Mouse (Mus musculus) MEL (cell line): ENCODE data around the gene 1700014D04Rik. TPM values are rescaled to one million over a fixed set of nuclear protein-coding genes. Genes with fewer than 3 reads are reported as not detected.

Experiments used
- DNase-seq: peaks from one replicate; pipeline ENCODE4 v3.0.0; 2011; ENCODE audit warnings: low read depth, low spot score
- H3K27ac ChIP-seq: 2 replicates; pipeline ENCODE4 v1.5.1; 2012; ENCODE audit warnings: low read depth, mild to moderate bottlenecking, control low read depth, low read length, moderate library complexity; ENCODE audit not compliant: control insufficient read depth
- H3K27me3 ChIP-seq, 2 experiments: fragments of 150-350 bp in 1 of 2; sonication (generic) in 1 of 2; 2 replicates each; pipeline ENCODE4 v1.6.1; 2012; ENCODE audit warnings: low read length in 2 of 2, mild to moderate bottlenecking in 2 of 2, improper control_type of control experiment in 1 of 2, moderate library complexity in 1 of 2; ENCODE audit not compliant: insufficient read depth in 2 of 2, control insufficient read depth in 1 of 2
- H3K36me3 ChIP-seq, 2 experiments: 2 replicates each; pipeline ENCODE4 v1.6.1; 2012 to 2014; ENCODE audit warnings: low read length in 2 of 2, improper control_type of control experiment in 1 of 2, inconsistent platforms in 1 of 2, mild to moderate bottlenecking in 1 of 2; ENCODE audit not compliant: insufficient read depth in 2 of 2, control insufficient read depth in 1 of 2
- H3K4me1 ChIP-seq, 2 experiments: fragments of 150-350 bp in 1 of 2; sonication (generic) in 1 of 2; 2 replicates each; pipeline ENCODE4 v1.6.1; 2012; ENCODE audit warnings: low read length in 2 of 2, improper control_type of control experiment in 1 of 2, mild to moderate bottlenecking in 1 of 2; ENCODE audit not compliant: insufficient read depth in 2 of 2, control insufficient read depth in 1 of 2
- H3K4me3 ChIP-seq, 2 experiments: fragments of 150-350 bp in 1 of 2; sonication (generic) in 1 of 2; 2 replicates each; pipeline ENCODE4 v1.5.1; 2012; ENCODE audit warnings: low read depth in 2 of 2, low read length in 2 of 2, mild to moderate bottlenecking in 2 of 2, moderate library complexity in 2 of 2, control low read depth in 1 of 2, improper control_type of control experiment in 1 of 2; ENCODE audit not compliant: control insufficient read depth in 1 of 2, insufficient read depth in 1 of 2
- H3K79me2 ChIP-seq: 2 replicates; pipeline ENCODE4 v1.6.1; 2012; ENCODE audit warnings: mild to moderate bottlenecking, low read length, moderate library complexity; ENCODE audit not compliant: control insufficient read depth, poor library complexity, insufficient read depth
- H3K9ac ChIP-seq: 2 replicates; pipeline ENCODE4 v1.6.1; 2012; ENCODE audit warnings: low read depth, mild to moderate bottlenecking, control low read depth, low read length, moderate library complexity; ENCODE audit not compliant: control insufficient read depth, poor library complexity, severe bottlenecking
- H3K9me3 ChIP-seq: fragments of 150-350 bp; sonication (generic); replicated peaks from 2 replicates; pipeline ENCODE4 v1.6.1; 2012; ENCODE audit warnings: mild to moderate bottlenecking, low read length, improper control_type of control experiment, moderate library complexity; ENCODE audit not compliant: insufficient read depth
- BHLHE40 ChIP-seq: IDR thresholded peaks from 2 replicates; pipeline ENCODE4 v1.6.1; 2012; ENCODE audit warnings: low read depth, mild to moderate bottlenecking, inconsistent platforms, low read length, improper control_type of control experiment, borderline replicate concordance
- CHD1 ChIP-seq: IDR thresholded peaks from 2 replicates; pipeline ENCODE4 v1.6.1; 2012; ENCODE audit warnings: low read depth, mild to moderate bottlenecking, inconsistent platforms, low read length, improper control_type of control experiment
- CHD2 ChIP-seq: IDR thresholded peaks from 2 replicates; pipeline ENCODE4 v1.6.1; 2011; ENCODE audit warnings: low read length, improper control_type of control experiment
- CTCF ChIP-seq, 3 experiments: IDR thresholded peaks in 2 of 3; conservative IDR thresholded peaks in 1 of 3; 2 replicates each; pipeline ENCODE4 v1.5.1; 2011 to 2012; ENCODE audit warnings: low read length in 3 of 3, low read depth in 2 of 3, mild to moderate bottlenecking in 2 of 3, improper control_type of control experiment in 1 of 3, inconsistent platforms in 1 of 3, mixed read lengths in 1 of 3, moderate library complexity in 1 of 3; ENCODE audit not compliant: control insufficient read depth in 1 of 3, insufficient read depth in 1 of 3, poor library complexity in 1 of 3, severe bottlenecking in 1 of 3
- ELF1 ChIP-seq: IDR thresholded peaks from 2 replicates; pipeline ENCODE4 v1.6.1; 2014; ENCODE audit warnings: low read depth, mild to moderate bottlenecking, inconsistent platforms, low read length, improper control_type of control experiment, moderate library complexity
- GABPA ChIP-seq: IDR thresholded peaks from 2 replicates; pipeline ENCODE4 v1.6.1; 2012; ENCODE audit warnings: low read depth, mild to moderate bottlenecking, inconsistent platforms, low read length, improper control_type of control experiment, moderate library complexity
- GATA1 ChIP-seq: IDR thresholded peaks from 2 replicates; pipeline ENCODE4 v1.6.1; 2011; ENCODE audit warnings: low read depth, low read length, improper control_type of control experiment
- HCFC1 ChIP-seq: IDR thresholded peaks from 2 replicates; pipeline ENCODE4 v1.6.1; 2012; ENCODE audit warnings: low read depth, mild to moderate bottlenecking, inconsistent platforms, low read length, improper control_type of control experiment, moderate library complexity
- JUND ChIP-seq: IDR thresholded peaks from 2 replicates; pipeline ENCODE4 v1.6.1; 2011; ENCODE audit warnings: low read depth, mild to moderate bottlenecking, improper control_type of control experiment, low read length
- MAFK ChIP-seq: IDR thresholded peaks from 2 replicates; pipeline ENCODE4 v1.6.1; 2011; ENCODE audit warnings: low read depth, mild to moderate bottlenecking, low read length, improper control_type of control experiment, borderline replicate concordance
- MAX ChIP-seq: IDR thresholded peaks from 2 replicates; pipeline ENCODE4 v1.6.1; 2011; ENCODE audit warnings: low read length, improper control_type of control experiment
- MEF2A ChIP-seq: IDR thresholded peaks from 2 replicates; pipeline ENCODE4 v1.6.1; 2014; ENCODE audit warnings: low read depth, mild to moderate bottlenecking, inconsistent platforms, low read length, improper control_type of control experiment; ENCODE audit not compliant: poor library complexity, insufficient replicate concordance, severe bottlenecking; ENCODE audit errors: extremely low read depth
- MXI1 ChIP-seq: IDR thresholded peaks from 2 replicates; pipeline ENCODE4 v1.6.1; 2011; ENCODE audit warnings: mild to moderate bottlenecking, low read depth, low read length, improper control_type of control experiment
- MYB ChIP-seq: IDR thresholded peaks from 2 replicates; pipeline ENCODE4 v1.6.1; 2011; ENCODE audit warnings: mild to moderate bottlenecking, low read depth, low read length, improper control_type of control experiment
- MYC ChIP-seq: IDR thresholded peaks from 2 replicates; pipeline ENCODE4 v1.6.1; 2011; ENCODE audit warnings: low read depth, mild to moderate bottlenecking, low read length, improper control_type of control experiment, moderate library complexity
- NELFE ChIP-seq: IDR thresholded peaks from 2 replicates; pipeline ENCODE4 v1.6.1; 2011; ENCODE audit warnings: low read depth, low read length, improper control_type of control experiment
- POLR2A ChIP-seq, 2 experiments: IDR thresholded peaks; 2 replicates each; pipeline ENCODE4 v1.6.1; 2011 to 2012; ENCODE audit warnings: low read length in 2 of 2, mild to moderate bottlenecking in 2 of 2, control low read depth in 1 of 2, improper control_type of control experiment in 1 of 2, low read depth in 1 of 2, moderate library complexity in 1 of 2; ENCODE audit not compliant: control insufficient read depth in 1 of 2, insufficient read depth in 1 of 2, poor library complexity in 1 of 2
- POLR2AphosphoS2 ChIP-seq: IDR thresholded peaks from 2 replicates; pipeline ENCODE4 v1.6.1; 2011; ENCODE audit warnings: low read length, improper control_type of control experiment
- POLR2AphosphoS5 ChIP-seq: IDR thresholded peaks from 2 replicates; pipeline ENCODE4 v1.6.1; 2012; ENCODE audit warnings: low read depth, borderline replicate concordance, mild to moderate bottlenecking, inconsistent platforms, low read length, moderate library complexity, mixed read lengths
- RAD21 ChIP-seq: IDR thresholded peaks from 2 replicates; pipeline ENCODE4 v1.6.1; 2011; ENCODE audit warnings: mild to moderate bottlenecking, low read depth, low read length, improper control_type of control experiment
- RCOR1 ChIP-seq: IDR thresholded peaks from 2 replicates; pipeline ENCODE4 v1.6.1; 2012; ENCODE audit warnings: low read depth, mild to moderate bottlenecking, inconsistent platforms, low read length, improper control_type of control experiment
- SIN3A ChIP-seq: IDR thresholded peaks from 2 replicates; pipeline ENCODE4 v1.6.1; 2012; ENCODE audit warnings: low read length, improper control_type of control experiment, inconsistent platforms
- TAL1 ChIP-seq: IDR thresholded peaks from 2 replicates; pipeline ENCODE4 v1.6.1; 2012; ENCODE audit warnings: mild to moderate bottlenecking, inconsistent platforms, low read length, moderate library complexity, mixed read lengths
- TBP ChIP-seq: IDR thresholded peaks from 2 replicates; pipeline ENCODE4 v1.8.0; 2011; ENCODE audit warnings: low read depth, low read length, improper control_type of control experiment
- TCF12 ChIP-seq: IDR thresholded peaks from 2 replicates; pipeline ENCODE4 v1.6.1; 2014; ENCODE audit warnings: low read depth, mild to moderate bottlenecking, inconsistent platforms, low read length, improper control_type of control experiment, moderate library complexity
- UBTF ChIP-seq: IDR thresholded peaks from 2 replicates; pipeline ENCODE4 v1.6.1; 2012; ENCODE audit warnings: low read depth, mild to moderate bottlenecking, inconsistent platforms, low read length, improper control_type of control experiment, moderate library complexity, borderline replicate concordance; ENCODE audit not compliant: insufficient read depth
- USF2 ChIP-seq, 2 experiments: IDR thresholded peaks; 2 replicates each; pipeline ENCODE4 v1.6.1; 2011 to 2012; ENCODE audit warnings: improper control_type of control experiment in 2 of 2, low read length in 2 of 2, borderline replicate concordance in 1 of 2, inconsistent platforms in 1 of 2, low read depth in 1 of 2, mild to moderate bottlenecking in 1 of 2; ENCODE audit not compliant: insufficient read depth in 1 of 2
- ZKSCAN1 ChIP-seq: IDR thresholded peaks from 2 replicates; pipeline ENCODE4 v1.6.1; 2012; ENCODE audit warnings: low read depth, mild to moderate bottlenecking, inconsistent platforms, low read length, improper control_type of control experiment, moderate library complexity
- ZMIZ1 ChIP-seq: IDR thresholded peaks from 2 replicates; pipeline ENCODE4 v1.6.1; 2012; ENCODE audit warnings: low read depth, mild to moderate bottlenecking, inconsistent platforms, low read length, improper control_type of control experiment, moderate library complexity
- ZNF384 ChIP-seq: IDR thresholded peaks from 2 replicates; pipeline ENCODE4 v1.6.1; 2012; ENCODE audit warnings: low read depth, mild to moderate bottlenecking, inconsistent platforms, low read length, improper control_type of control experiment
- polyA plus RNA-seq, 2 experiments: library from polyadenylated mRNA; stranded (reverse) in 1 of 2; unstranded in 1 of 2; fragments of >175 nt in 1 of 2; fragments of >200 nt in 1 of 2; gene quantifications; 2 replicates each; pipeline versions ENCODE4 v1.2.1 to v1.2.4; 2012; ENCODE audit warnings: low replicate concordance in 2 of 2, low read depth in 1 of 2; ENCODE audit not compliant: insufficient read length in 2 of 2, insufficient read depth in 1 of 2, missing spikeins in 1 of 2
- total RNA-seq: library from RNA; depleted of rRNA; stranded (reverse); fragments of 300-350 nt; gene quantifications from 2 replicates; pipeline ENCODE4 v1.2.3, GENCODE M21; 2012

1700014D04Rik gene
- total and polyA plus RNA-seq, 3 experiments: 0.06 TPM; not detected in 2

- TF ChIP-seq MYB: no peak
- peak; percentile 12 to 49 (median 36); a peak in 5 of 6 replicates for TF ChIP-seq CTCF (IDR thresholded peaks at IDR 0.05 in 2 of 3, conservative IDR thresholded peaks at IDR 0.05 in 1 of 3; ENCODE audit: control insufficient read depth in 1 of 3, insufficient read depth in 1 of 3, low read depth in 2 of 3, low read length in 3 of 3, poor library complexity in 1 of 3, severe bottlenecking in 1 of 3)
- TF ChIP-seq CHD1: no peak; the same call in 1 of the 2 replicates
- TF ChIP-seq RCOR1: no peak; the same call in 1 of the 2 replicates
- 0 out of 2 replicates have a peak, but pooled peaks have one; percentile 14 for TF ChIP-seq MAFK
- TF ChIP-seq ZMIZ1: peak; percentile 56; the same call in 1 of the 2 replicates
- TF ChIP-seq TCF12: peak; percentile 92
- no peak for TF ChIP-seq GABPA
Measured at GRCm38 (mm10) chr13:59770164-59770562, 23.6 kb upstream of the 1700014D04Rik start (continued).

- peaks cover 43% of the 10 kb centered on the region for H3K79me2 ChIP-seq
- peak; percentile 98 for DNase-seq
- H3K9me3 ChIP-seq: no peaks in the 10 kb centered on the region
- H3K4me3 ChIP-seq: peak within 1 kb of the TSS; percentile 82 to 98
- peak within 1 kb of the TSS; percentile 100 for H3K27ac ChIP-seq
- H3K27me3 ChIP-seq: no peaks in the 10 kb centered on the region
- peak within 1 kb of the TSS; percentile 91 for H3K9ac ChIP-seq
- peaks cover 7 to 34% of the 10 kb centered on the region in 2 experiments for H3K36me3 ChIP-seq
- peaks cover 17 to 26% of the 10 kb centered on the region in 2 experiments; a peak in 3 of 4 replicates for H3K4me1 ChIP-seq
- TF ChIP-seq CTCF (IDR thresholded peaks at IDR 0.05 in 2 of 3, conservative IDR thresholded peaks at IDR 0.05 in 1 of 3; ENCODE audit: control insufficient read depth in 1 of 3, insufficient read depth in 1 of 3, low read depth in 2 of 3, low read length in 3 of 3, poor library complexity in 1 of 3, severe bottlenecking in 1 of 3) (no peak), HCFC1 (peak; percentile 85), MYC (no peak), JUND (no peak), SIN3A (peak; percentile 85), CHD2 (peak; percentile 42; the same call in 1 of the 2 replicates), NELFE (peak; percentile 68), MEF2A (no peak), RCOR1 (no peak), MAFK (no peak), POLR2A (IDR thresholded peaks at IDR 0.05; ENCODE audit: control insufficient read depth in 1 of 2, insufficient read depth in 1 of 2, low read depth in 1 of 2, low read length in 2 of 2, poor library complexity in 1 of 2) (peak; percentile 76 to 91), USF2 (IDR thresholded peaks at IDR 0.05; ENCODE audit: borderline replicate concordance in 1 of 2, insufficient read depth in 1 of 2, low read depth in 1 of 2, low read length in 2 of 2) (no peak), GABPA (0 out of 2 replicates have a peak, but pooled peaks have one; percentile 13), MAX (no peak; the same call in none of the 2 replicates), ZKSCAN1 (no peak), ELF1 (peak; percentile 96), POLR2AphosphoS5 (no peak; the same call in 1 of the 2 replicates), ZMIZ1 (peak; percentile 53), TAL1 (no peak), MXI1 (peak; percentile 49), RAD21 (no peak), MYB (no peak), TCF12 (peak; percentile 83), UBTF (peak; percentile 82; the same call in 1 of the 2 replicates), BHLHE40 (no peak), TBP (peak; percentile 74), ZNF384 (no peak), POLR2AphosphoS2 (no peak), GATA1 (no peak)
Measured at GRCm38 (mm10) chr13:59769296-59770163, 23.0 kb upstream of the 1700014D04Rik start, which contains the start of gene Isca1. Gene Isca1, minus strand, starts transcription at chr13:59769810.
